Mouse (Mus musculus): Measurements from ENCODE around the gene Tmem269. TPM values are rescaled to one million over a fixed set of nuclear protein-coding genes. Genes with fewer than 3 reads are reported as not detected.

Gene Tmem269
- polyA plus RNA-seq, 1 experiment, result 0.06 TPM

DNA sequence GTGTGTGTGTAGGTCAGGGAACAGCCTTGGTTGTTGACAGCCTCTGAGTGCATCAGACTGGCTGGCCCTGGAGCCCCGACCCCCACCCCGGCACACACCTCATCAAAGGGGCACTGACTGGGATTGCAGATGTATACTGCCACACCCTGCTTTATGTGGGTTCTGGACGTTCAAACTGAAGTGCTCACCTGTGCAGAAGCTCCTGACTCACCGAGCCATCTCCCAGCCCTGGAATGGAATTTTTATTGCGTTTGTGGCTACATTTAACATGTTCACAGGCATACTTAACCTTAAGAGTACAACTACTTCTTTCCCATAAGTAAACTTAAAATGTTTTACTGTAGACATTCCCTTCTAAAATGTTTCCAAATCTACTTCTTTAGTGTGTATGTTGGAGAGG, 60.1 kb downstream of the Tmem269 start:
- Histone ChIP-seq H3K27ac (ENCODE audit: insufficient read depth, low read length) (no peak overlapping the region), H3K4me3 (ENCODE audit: extremely low read depth, insufficient read depth, insufficient read length) (no peak overlapping the region), H3K36me3 (ENCODE audit: control insufficient read depth, insufficient read depth, low read length) (no peaks in the 10 kb centered on the region), H3K27me3 (ENCODE audit: control insufficient read depth, insufficient read depth, low read length) (no peaks in the 10 kb centered on the region), H3K4me1 (ENCODE audit: control insufficient read depth, insufficient read depth, insufficient read length) (no peaks in the 10 kb centered on the region)
- 83% methylated on average over 5 of the region's 5 CpGs for WGBS
- no peak for DNase-seq (ENCODE audit: low read depth in 1 of 2, low spot score in 2 of 2)
- TF ChIP-seq POLR2A (IDR thresholded peaks at IDR 0.05; ENCODE audit: low read depth, low read length), result no peak
- TF ChIP-seq CTCF (IDR thresholded peaks at IDR 0.05; ENCODE audit: extremely low read depth, insufficient read depth, insufficient read length, insufficient replicate concordance), result no peak

DNA sequence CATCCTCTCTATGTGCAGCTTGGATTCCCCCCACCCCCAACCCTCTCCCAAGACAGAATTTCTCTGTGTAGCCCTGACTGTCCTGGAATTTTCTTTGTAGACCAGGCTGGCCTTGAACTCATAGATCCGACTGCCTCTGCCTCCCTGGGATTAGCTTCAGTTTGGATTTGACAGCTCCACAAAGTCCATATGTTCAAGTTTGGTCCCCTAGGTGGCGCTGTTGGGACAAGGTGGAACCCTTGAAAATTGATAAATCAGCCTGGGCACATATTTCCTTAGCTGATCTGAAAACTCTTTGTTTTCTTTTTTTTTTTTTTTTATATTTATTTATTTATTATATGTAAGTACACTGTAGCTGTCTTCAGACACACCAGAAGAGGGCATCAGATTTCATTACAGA, 60.8 kb downstream of the Tmem269 start:
- Histone ChIP-seq H3K27me3 (ENCODE audit: control insufficient read depth, insufficient read depth, low read length) (no peaks in the 10 kb centered on the region), H3K36me3 (ENCODE audit: control insufficient read depth, insufficient read depth, low read length) (no peaks in the 10 kb centered on the region), H3K4me3 (ENCODE audit: extremely low read depth, insufficient read depth, insufficient read length) (no peak overlapping the region), H3K27ac (ENCODE audit: insufficient read depth, low read length) (no peak overlapping the region), H3K4me1 (ENCODE audit: control insufficient read depth, insufficient read depth, insufficient read length) (no peaks in the 10 kb centered on the region)
- DNase-seq (ENCODE audit: low read depth in 1 of 2, low spot score in 2 of 2), result peak in 1 of 2 experiments; percentile 63
- TF ChIP-seq CTCF (IDR thresholded peaks at IDR 0.05; ENCODE audit: extremely low read depth, insufficient read depth, insufficient read length, insufficient replicate concordance) (peak; percentile 40; the same call in 1 of the 2 replicates), POLR2A (IDR thresholded peaks at IDR 0.05; ENCODE audit: low read depth, low read length) (no peak)
- WGBS, result 28% methylated on average over 2 of the region's 2 CpGs

Other genes with a start within 250 kb of the Tmem269 start
- 47.7 and 68.9 TPM in 2 replicates for gene Slc2a1, start 109.5 kb downstream of the Tmem269 start, polyA plus RNA-seq (2012; rRNA removed)
- gene Zfp691, start 44.0 kb downstream of the Tmem269 start, polyA plus RNA-seq (2012; rRNA removed), result 10.2 and 10.4 TPM in 2 replicates
- gene Ermap, start 28.2 kb downstream of the Tmem269 start, polyA plus RNA-seq (2012; rRNA removed), result 52.3 and 53.8 TPM in 2 replicates
- 23.0 and 24.8 TPM in 2 replicates for gene Svbp, start 22.9 kb downstream of the Tmem269 start, polyA plus RNA-seq (2012; rRNA removed)
- 2.3 and 2.7 TPM in 2 replicates for gene AU022252, start 14.5 kb upstream of the Tmem269 start, polyA plus RNA-seq (2012; rRNA removed)
- gene P3h1, start 14.7 kb upstream of the Tmem269 start, polyA plus RNA-seq (2012; rRNA removed), result 5.9 and 8.1 TPM in 2 replicates
- gene Cldn19, start 37.2 kb upstream of the Tmem269 start, polyA plus RNA-seq (2012; rRNA removed), result not detected in 2 replicates
- 79.1 and 103 TPM in 2 replicates for gene Ybx1, start 76.4 kb upstream of the Tmem269 start, polyA plus RNA-seq (2012; rRNA removed)
- gene Ppih, start 102.3 kb upstream of the Tmem269 start, polyA plus RNA-seq (2012; rRNA removed), result 5.2 and 6.0 TPM in 2 replicates
- gene Ccdc30, start 197.3 kb upstream of the Tmem269 start, polyA plus RNA-seq (2012; rRNA removed), result 0.20 and 0.23 TPM in 2 replicates
- 11.7 and 12.8 TPM in 2 replicates for gene Ppcs, start 204.2 kb upstream of the Tmem269 start, polyA plus RNA-seq (2012; rRNA removed)
- 0.21 and 0.42 TPM in 2 replicates for gene Zmynd12, start 204.6 kb upstream of the Tmem269 start, polyA plus RNA-seq (2012; rRNA removed)